Mouse (Mus musculus): Measurements from ENCODE around the gene Slc17a7.

DNA sequence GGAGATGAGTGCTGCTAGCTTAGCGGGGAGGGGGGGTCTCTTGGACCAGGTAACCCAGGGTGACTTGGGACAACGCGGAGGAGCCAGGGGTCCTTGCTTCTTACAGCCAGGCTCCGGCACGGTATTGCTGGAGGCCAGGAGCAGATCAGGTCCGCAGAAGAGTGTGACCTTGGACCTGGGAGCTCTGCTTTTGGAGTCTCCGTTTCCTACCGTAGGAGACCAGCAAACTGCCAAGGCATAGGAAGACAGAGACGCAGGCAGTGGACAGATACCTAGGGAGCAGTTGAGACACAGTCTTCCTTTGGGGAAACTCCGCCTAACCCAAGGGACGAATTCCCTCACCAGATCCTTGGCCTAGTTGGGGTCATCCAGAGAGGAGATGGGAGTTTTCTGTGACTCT is 2.0 kb downstream of the Slc17a7 start:
- no peak for TF ChIP-seq POLR2A (IDR thresholded peaks at IDR 0.05; ENCODE audit: low read depth, low read length)
- no peak for TF ChIP-seq CTCF (IDR thresholded peaks at IDR 0.05; ENCODE audit: extremely low read depth, insufficient read depth, insufficient read length, insufficient replicate concordance)

Data from spleen, adult 2 months (tissue).